Mouse (Mus musculus): ENCODE data around the gene Hmga1b.
"Not testable (repeated sequence)": the region's sequence is repeated elsewhere in the genome, so short reads cannot be mapped to it uniquely, and the experiment has no call there.

Hmga1b gene

DNA sequence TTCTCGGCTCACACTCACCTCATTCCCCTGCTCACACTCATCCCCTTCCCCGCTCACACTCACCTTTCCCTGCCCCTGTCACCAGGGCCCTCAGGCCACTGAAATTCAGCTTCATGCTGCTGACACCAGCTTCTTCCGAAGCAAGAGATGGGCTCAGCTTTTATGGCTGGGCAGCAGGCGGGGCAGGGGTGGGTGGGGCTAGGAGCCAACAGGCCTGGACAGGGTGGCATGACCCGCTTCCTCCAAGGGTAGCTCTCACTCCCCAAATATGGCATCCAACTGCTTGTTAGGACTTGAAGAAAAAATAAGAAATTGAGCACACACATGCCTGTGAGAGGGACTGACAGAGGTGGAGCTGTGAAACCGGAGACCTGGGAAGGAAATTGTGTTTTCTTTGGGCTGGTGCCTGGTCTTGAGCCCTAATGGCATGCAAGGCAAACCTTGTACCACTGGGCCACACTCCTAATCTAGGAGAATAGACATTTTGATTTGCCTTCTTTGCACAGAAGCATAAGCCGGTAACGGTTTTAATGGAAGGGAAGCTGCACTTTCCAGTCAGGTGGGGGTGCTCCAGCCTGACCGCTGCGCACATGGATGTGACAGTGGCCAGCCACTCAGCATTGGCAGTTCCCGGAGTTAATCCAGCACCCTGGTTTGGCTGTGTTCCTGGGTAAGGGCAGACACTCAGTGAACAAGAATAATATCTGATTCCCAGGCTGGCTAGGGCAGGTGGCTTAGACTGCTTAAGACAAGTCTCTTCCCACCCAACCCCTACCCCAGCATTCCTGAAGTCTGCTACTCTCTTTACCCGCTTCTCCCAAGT is 30.5 kb upstream of the Hmga1b start, which contains the start of gene Cbr2:
TSS of gene Cbr2 (minus strand) at position 257 of the 823 bp plus-strand sequence.
- DNase-seq (ENCODE audit: low spot score in 2 of 2), result no peak

DNA sequence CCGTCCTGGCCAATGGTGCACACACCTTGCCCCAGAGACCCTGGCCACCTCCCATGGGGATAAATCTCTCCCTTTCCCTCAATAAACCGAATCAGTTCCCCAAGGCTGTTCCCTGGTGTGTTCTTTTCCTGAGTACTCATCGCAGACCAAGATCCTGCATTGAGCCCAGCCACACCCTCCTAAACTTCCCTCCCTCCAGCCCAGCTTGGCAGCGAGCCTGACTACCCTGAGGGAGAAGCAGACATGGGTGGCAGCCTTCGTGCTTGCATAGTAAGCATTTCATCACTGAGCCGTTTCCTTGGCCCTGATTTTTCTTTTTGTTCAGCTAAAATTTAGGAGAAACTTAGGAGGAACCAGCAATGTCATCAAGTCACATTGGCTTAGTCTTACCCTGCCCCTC is 29.1 kb upstream of the Hmga1b start:
- DNase-seq (ENCODE audit: low spot score in 2 of 2), result no peak

DNA sequence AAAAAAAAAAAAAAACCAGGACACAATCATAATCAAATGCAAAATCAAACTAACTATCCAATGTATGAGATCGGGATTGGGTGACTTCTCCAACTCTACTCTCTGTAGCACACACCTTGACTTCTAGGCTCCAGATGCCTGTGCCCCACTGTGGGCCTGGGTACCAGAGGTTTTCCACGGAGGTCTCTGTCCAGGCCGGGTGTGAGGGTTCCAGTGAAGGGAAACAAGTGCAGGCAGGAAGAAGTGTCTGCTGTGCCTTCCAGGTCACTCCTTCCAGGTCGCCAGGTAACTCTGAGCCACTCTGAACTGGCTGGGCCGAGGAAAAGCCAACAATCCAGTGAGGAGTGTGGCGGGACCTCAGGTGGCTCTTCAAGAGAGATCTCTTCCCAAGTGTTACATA is 26.2 kb upstream of the Hmga1b start:
- no peak for DNase-seq (ENCODE audit: low spot score in 2 of 2)

DNA sequence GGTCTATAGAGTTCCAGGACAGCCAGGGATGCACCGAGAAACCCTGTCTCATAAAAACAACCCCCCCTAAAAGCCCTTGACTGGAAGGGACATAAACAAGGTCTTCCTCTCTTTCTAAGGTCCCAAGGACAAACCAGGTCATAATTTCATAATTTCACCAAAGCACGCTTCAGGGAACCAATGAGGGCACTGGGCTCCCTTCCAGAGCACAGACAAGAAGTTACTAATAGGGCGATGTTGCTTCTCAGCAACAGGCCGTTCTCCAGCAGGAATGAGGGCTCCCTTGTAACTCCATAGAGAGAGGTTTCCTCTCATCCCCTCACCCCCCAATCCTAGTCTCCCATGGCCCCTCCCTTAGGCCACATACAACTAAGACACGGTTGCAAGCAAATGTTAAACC is 21.6 kb upstream of the Hmga1b start:
- no peak for DNase-seq (ENCODE audit: low spot score in 2 of 2)

DNA sequence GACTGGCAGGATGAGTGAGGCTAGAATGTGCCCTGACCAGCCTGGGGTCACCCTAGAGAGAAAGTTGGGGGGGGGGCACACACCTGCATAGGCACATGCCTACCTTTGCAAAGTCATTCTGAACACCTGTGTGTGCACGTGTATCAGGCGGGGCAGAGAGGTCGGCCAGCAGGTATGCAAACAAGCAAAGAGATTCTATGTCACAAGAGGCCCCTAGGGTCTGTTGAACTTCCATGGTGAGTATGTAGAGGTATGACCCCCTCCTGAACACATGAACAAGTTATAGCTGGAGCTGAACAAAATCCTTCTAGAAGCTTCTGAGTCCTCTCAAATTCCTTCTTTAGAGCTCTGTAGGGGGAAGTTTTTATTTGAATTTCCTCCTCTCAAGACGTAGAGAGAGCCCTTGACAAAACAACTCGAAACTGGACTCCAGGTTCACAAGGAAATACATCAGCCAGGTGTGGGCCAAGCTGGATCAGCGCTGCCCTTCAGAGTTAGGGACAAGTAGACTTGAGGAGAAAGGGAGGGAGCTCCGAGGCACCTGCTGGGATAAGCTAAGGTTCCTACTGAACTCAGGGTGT is 18.4 kb upstream of the Hmga1b start:
- no peak for DNase-seq (ENCODE audit: low spot score in 2 of 2)

DNA sequence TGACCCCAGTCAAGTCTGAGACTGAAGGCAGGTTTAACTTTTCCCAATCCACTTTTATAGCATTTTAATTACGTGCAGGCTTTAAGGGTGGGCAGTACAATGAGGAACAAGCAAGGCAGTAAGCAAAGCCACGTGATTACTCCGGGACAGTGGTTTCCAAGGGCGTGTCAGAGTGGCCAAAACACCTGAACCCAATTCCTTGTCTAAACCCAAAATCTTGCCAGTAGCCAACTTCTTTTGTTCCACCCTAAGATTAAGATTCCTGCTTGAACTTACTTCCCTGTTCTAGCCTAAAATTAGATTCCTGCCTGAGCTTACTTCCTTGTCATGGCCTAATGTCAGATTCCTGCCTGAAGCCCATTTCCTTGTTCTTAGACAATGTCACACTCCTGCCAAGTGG is 14.6 kb upstream of the Hmga1b start:
- DNase-seq (ENCODE audit: low spot score in 2 of 2), result no peak

DNA sequence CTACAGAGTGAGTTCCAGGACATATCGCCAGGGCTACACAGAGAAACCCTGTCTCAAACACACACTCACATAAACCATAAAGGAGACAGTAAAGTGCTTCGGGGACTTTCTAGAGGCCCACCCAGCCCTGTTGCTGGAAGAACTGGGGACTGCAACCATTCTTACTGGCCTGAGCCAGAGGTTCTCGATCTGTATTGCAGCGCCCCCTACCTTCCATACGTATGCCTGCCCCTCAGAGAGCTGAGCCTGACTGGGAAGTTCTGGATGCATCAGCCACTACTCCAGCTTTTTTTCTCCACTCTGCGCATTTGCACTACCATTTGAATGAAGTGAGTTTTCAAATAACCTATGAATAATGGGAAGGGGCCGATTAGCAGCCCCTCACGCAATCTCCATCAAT is 13.2 kb upstream of the Hmga1b start:
- DNase-seq (ENCODE audit: low spot score in 2 of 2), result no peak

DNA sequence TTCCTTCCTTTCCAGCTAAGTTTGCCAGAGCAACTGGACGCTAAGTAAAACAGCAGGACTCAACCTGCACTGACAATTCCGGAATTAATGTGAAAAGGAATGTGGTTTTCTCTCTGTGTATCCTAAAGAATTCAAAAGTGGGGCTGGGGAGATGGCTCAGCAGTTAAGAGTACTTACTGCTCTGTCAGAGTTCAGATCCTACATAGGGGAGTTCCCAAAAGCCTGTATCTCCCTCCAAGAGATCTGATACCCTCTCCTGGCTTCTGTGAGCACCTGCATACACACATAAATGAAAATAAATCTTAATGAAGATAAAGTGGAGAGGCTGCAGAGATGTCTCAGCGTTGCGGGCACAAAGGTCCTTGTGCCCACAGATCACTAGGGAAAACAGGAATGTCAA is 11.0 kb upstream of the Hmga1b start:
- no peak for DNase-seq (ENCODE audit: low spot score in 2 of 2)

DNA sequence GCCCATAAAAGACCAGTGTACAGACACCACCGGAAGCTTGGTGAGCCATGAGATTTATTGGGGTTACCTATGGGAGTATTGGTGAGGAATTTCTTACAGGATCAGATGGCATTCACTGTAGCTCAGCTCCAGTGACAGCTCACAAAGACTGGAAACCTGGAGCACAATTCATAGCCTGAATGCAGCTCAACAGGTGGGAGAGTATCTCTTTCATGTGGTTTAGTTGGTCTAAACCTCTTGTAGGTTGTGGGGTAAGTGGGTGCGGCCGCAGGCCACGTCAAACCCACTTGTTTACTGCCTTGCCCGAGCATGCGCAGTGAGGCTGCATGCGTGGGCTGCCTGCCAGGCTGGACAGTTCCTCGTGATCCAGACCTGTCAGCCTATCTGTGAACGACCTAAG is 2.4 kb upstream of the Hmga1b start:
- no peak for DNase-seq (ENCODE audit: low spot score in 2 of 2)

DNA sequence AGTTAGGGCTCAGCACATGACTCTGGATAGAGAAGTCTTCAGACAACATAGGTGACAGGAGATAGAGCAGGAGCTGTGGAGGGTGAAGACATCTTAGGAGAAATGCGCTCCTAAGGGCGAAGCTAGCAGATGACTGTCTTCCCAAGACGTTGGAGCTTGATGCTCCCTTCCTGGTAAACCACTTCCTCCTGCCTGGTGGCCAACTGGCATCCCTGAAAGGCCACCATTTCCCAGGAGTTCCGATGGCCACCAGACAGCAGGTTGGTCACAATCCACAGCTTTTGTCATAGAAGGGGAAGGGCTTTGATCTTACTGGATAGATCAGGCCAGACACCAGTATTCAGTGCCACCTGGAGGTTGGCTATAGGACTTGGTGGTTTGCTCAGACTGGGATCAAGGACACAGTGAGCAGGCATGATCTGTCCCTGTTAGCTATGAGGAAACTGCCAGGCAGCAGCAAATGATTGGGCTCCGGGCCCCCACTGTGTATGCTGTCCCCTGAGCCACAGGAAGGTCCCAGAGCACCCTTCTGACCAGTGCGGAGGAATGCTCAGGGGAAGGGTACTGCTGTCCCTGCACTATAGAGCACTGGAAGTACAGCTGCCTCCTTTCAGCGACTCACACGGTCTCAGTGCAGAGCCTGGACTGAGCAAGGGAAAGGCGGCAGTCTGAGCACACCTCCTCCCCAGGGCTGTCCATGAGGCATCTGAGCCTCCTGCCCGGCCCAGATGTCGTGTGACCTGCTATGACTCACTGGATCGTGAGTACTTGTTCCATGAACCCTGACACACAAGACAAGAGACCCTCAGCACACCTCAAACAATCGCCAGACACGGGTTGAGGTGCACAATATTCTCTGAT is 553 bp upstream of the Hmga1b start:
- DNase-seq (ENCODE audit: low spot score in 2 of 2), result no peak

DNA sequence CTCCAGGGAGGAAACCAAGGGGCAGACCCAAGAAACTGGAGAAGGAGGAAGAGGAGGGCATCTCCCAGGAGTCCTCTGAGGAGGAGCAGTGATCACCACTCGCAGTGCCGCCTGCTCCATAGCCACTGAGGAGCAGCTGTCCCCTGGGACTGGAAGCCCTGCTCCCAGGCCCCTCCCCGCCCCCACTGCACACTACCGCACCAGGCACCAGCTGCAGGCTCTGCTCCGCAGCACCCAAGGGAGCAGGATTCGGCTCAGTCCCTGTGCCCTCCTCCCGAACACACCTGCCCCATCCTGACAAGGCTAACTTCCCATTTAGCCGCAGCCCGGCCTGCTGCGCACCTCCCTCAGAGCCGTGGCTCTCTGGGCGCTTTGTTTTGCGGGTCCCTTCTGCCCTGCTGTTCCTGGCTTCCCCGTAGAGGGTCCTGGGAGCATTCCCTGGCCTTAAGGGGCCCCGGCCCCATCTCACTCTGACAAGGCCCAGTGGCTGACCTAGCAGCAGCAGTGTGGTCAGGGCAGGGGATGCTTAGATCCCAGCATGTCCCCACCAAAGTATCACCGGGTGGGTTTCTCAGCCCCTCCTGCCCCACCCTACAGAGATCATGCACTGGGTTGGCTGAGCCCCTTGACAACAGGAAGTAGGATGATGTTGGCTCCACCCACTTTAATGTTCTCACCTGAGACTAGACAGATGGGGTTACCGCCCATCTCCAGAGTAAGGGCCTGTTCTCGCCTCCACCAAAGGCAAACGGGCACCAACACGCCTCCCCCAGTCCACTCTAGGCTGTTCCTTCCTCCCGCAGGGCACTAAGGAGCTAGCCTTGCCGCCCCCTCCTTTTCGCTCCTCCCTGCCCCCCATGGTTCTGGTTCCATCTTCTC is 766 bp downstream of the Hmga1b start:
- DNase-seq (ENCODE audit: low spot score in 2 of 2), result not testable (repeated sequence)

DNA sequence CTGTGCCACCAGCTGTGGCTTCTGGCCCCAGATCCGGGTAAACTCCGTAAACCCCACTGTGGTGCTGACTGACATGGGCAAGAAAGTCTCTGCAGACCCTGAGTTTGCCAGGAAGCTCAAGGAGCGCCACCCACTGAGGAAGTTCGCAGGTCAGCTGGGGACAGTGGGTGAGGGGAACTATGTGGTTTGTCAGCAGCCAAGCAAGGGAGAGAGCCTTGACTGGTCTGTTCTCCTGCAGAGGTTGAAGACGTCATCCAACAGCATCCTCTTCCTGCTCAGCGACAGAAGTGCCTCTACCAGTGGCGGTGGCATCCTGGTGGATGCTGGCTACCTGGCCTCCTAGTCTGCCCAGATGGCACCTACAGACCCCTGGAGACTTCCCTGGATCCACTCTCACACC is 4.4 kb downstream of the Hmga1b start:
- not testable (repeated sequence) for DNase-seq (ENCODE audit: low spot score in 2 of 2)

DNA sequence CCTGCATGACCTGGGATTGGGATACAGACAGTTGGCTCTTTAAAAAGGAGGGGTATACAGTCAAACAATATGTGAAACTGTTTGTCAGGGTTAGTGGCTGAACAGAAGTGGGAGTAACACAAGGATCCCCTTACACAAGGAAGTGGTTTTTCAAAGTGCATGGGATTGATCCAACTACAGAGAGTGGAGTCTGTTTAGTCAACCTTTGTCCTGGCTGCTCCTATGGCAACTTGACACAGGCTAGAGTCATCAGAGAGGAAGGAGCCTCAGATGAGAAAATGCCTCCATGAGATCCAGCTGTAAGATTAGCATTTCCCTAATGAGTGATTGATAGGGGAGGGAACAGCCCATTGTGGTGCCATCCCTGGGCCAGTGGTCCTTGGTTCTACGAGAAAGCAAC is 5.6 kb downstream of the Hmga1b start:
- no peak for DNase-seq (ENCODE audit: low spot score in 2 of 2)

DNA sequence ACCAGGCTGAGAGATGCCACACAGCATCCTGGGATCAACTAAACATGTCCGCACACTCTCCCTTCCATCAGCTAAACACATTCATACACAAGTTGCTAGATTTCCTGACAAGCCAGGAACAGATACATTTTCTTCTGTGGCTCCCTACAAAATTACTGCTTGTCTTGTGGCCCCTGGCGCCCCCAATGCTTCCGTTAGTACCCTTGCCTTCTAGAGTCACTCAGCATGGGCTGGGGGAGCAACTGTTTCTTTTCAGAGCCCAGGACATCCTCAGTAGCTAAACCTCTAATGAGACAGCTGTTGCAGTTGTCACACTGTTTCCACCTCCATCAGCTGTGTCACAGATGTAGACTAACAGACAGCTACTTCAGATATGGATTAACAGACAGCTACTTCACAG is 10.2 kb downstream of the Hmga1b start:
- DNase-seq (ENCODE audit: low spot score in 2 of 2), result no peak

DNA sequence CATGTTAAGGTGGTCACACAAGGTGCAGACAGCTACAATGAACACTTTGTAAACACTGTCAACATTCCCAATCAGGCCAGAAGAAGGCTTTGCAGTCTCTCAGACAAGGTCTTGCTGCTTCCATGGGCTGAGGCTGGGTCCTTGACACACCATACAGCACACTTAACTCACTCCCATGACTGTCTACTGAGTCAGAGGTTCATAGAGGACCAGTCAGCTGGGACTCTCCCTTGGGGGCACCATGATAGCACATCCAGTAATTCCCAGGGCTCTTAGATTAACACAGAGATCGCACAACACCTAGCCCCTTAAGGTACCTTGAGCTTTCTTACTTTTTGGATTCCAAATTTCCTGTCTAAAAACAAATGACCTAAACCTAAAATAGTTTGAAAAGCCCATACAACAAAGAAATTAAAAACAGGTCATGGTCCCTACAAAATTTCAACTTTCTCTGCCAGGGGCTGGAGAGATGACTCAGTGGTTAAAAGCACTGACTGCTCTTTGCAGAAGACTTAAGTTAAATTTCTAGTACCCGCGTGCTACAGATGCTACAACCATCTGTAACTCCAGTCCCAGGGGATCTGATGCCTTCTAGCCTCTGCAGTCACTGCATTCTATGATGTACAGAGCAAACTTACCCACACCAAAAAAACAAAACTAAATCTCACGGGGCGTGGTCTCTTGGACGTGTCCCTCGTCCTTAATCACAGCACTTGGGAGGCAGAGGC is 11.0 kb downstream of the Hmga1b start:
- DNase-seq (ENCODE audit: low spot score in 2 of 2), result no peak

DNA sequence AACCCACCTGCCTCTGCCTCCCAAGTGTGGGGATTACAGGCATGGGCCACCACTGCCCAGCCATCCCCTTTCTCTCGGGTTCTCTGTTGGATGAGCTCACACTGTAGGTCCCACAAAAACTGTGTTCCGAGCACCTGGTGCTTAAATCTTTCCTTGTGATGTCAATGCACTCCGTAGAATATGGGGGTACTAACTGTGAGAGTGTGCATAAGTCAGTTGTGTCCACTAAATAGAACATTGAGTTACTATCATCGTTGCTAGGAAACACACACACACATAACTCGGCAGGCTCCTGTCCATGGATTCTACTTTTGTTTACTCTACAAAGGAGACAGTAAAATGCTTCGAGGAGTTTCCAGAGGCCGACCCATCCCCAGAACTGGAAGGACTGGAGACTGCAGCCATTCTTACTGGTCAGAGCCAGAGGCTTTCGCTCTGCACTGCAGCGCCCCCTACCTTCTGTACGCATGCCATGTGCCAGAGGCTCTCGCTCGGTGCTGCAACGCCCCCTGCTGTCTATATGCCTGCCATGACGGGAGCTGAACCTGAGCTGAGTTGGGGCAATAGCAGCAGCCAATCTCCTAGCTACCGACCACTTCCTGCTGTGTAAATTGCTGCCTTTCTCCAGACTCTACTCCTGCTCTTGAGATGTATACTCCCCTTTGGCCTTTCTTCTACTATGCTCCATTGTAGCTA is 13.3 kb downstream of the Hmga1b start:
- DNase-seq (ENCODE audit: low spot score in 2 of 2), result peak; percentile 94 to 98

DNA sequence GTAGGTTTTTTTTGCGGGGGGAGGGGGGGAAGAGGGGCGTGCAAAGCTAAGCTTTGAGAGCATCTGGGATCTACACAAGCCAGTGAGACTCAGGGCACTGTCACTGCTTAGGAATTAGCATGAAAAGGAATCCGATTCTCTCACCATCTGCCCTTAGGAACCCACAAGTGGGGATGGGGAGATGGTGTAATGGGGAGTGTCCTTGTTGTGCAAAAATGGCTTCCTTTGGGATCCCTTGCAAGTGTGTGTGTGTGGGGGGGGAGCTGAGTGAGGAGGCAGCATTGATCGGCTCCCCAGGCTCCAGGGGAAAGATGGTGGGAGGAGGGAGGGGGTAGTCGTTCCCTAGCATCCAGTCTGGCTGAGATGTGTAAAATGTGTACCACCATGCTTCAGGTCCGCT is 14.5 kb downstream of the Hmga1b start:
- DNase-seq (ENCODE audit: low spot score in 2 of 2), result no peak

DNA sequence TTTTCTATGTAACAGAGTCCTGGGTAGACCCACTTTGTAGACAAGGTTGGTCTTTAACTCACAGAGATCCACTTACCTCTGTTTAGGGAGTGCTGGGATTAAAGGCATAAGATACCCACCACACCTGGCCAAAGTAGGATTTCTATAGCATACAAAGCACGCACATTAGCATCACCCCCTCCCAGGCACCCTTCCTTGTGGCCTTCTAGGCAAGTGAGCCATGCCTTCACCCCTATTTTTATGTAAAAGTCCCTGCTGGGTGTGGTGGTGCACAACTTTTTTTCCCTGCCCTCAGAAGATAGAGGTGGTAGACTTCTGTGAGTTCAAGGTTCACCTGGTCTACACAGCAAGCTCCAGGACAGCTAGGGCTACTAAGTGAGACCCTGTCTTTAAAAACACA is 17.3 kb downstream of the Hmga1b start:
- no peak for DNase-seq (ENCODE audit: low spot score in 2 of 2)

DNA sequence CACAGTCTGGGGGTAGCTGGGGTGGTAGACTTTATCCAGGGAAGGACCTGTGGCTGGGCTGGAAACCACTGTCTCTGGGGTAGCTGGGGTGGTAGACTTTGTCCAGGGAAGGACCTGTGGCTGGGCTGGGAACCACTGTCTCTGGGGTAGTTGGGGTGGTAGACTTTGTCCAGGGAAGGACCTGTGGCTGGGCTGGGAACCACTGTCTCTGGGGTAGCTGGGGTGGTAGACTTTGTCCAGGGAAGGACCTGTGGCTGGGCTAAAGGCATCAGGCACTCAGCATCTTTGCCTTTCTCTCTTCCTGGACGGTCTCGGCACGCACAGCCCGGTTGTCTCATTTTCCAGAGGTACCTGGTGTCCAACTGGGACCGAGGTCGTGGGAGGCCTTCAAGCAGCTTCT is 18.8 kb downstream of the Hmga1b start:
- DNase-seq (ENCODE audit: low spot score in 2 of 2), result not testable (repeated sequence)

DNA sequence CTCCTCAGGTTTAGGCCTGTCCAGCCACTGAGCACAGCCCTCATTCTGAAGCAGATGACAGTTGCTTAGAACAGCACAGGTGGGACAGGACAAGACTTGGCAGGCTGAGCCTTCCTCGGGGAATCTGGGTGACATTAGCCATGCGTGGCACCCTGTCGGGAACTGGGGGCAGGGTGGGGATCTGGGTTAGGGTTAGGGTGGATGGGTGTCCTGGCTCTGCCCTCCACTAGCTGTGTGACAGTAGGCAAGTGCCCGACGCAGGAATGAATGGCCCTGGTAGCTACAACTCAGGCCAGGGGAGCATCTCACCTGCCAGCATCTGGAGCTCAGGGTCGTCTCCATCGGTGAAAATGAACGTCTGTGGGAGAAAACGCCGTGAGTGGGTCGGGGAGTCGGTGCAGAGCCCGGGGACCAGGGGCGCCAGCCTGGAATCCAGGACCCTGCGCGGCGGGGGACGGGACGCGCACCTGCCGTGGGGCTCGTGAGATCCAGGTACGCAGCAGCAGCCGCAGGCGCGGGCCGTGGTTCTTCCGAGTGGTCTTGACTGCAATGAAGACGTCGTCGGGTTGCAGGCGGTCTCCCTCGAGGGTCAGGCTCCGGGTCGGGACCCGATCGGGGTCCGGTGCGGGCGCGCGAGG is 21.0 kb downstream of the Hmga1b start:
- DNase-seq (ENCODE audit: low spot score in 2 of 2), result no peak
